Mouse (Mus musculus) embryonic facial prominence, embryonic 14.5 days (tissue): ENCODE measurements around the gene Pde4b. TPM values are rescaled to one million over a fixed set of nuclear protein-coding genes. Genes with fewer than 3 reads are reported as not detected.
A peak's percentile ranks its signal among the peaks of the same experiment; 100 is the strongest.

ENCODE experiments used
- ATAC-seq: fragments of 200-750 bp; cut with Nextera tagmentation; 2 replicates; pipeline ENCODE4 v1.8.0; 2017; ENCODE audit warnings: low read depth, moderate number of reproducible peaks, moderate TSS enrichment
- DNase-seq: peaks from one replicate; pipeline ENCODE4 v3.0.0-alpha.2; 2015; ENCODE audit warnings: low spot score
- H3K27ac ChIP-seq: fragments of 300-500 bp; sonication (generic); replicated peaks from 2 replicates; pipeline ENCODE4 v1.5.1; 2014; ENCODE audit warnings: low read depth, mild to moderate bottlenecking, low read length, moderate library complexity
- H3K27me3 ChIP-seq: fragments of 300-500 bp; sonication (generic); replicated peaks from 2 replicates; pipeline ENCODE4 v1.6.1; 2014; ENCODE audit warnings: low read length; ENCODE audit not compliant: control insufficient read depth, insufficient read depth
- H3K36me3 ChIP-seq: fragments of 300-500 bp; sonication (generic); 2 replicates; pipeline ENCODE4 v1.6.1; 2014; ENCODE audit warnings: low read length, mixed read lengths; ENCODE audit not compliant: control insufficient read depth, insufficient read depth
- H3K4me1 ChIP-seq: fragments of 300-500 bp; sonication (generic); 2 replicates; pipeline ENCODE4 v1.6.1; 2014; ENCODE audit warnings: antibody characterized with exemption, low read length; ENCODE audit not compliant: control insufficient read depth, insufficient read depth
- H3K4me2 ChIP-seq: fragments of 300-500 bp; sonication (generic); 2 replicates; pipeline ENCODE4 v1.6.1; 2014; ENCODE audit warnings: low read depth, mild to moderate bottlenecking, low read length, moderate library complexity, mixed read lengths
- H3K4me3 ChIP-seq: fragments of 300-500 bp; sonication (generic); 2 replicates; pipeline ENCODE4 v1.5.1; 2014; ENCODE audit warnings: low read depth, mild to moderate bottlenecking, low read length
- H3K9ac ChIP-seq: fragments of 300-500 bp; sonication (generic); 2 replicates; pipeline ENCODE4 v1.6.1; 2014; ENCODE audit warnings: low read depth, mild to moderate bottlenecking, low read length, moderate library complexity, mixed read lengths
- H3K9me3 ChIP-seq: fragments of 300-500 bp; sonication (generic); 2 replicates; pipeline ENCODE4 v1.6.1; 2016; ENCODE audit warnings: low read length; ENCODE audit not compliant: control insufficient read depth
- WGBS: fragments of 180-500 bp; shearing (Covaris S2); extraction: QIAGEN DNeasy Blood & Tissue Kit; methylation state at CpG from one replicate; pipeline ENCODE4 v1.1.7; 2014; 5-methylcytosine and 5-hydroxymethylcytosine counted together
- polyA plus RNA-seq: library from polyadenylated mRNA; unstranded; fragments of >200 nt; fragmentation: Nextera tagmentation; extraction: Ambion mirVana; gene quantifications from 2 replicates; pipeline ENCODE4 v1.2.1, GENCODE M21; 2014

Gene Pde4b
- polyA plus RNA-seq, 1 experiment from 2014 or later = 19.4 TPM

DNA sequence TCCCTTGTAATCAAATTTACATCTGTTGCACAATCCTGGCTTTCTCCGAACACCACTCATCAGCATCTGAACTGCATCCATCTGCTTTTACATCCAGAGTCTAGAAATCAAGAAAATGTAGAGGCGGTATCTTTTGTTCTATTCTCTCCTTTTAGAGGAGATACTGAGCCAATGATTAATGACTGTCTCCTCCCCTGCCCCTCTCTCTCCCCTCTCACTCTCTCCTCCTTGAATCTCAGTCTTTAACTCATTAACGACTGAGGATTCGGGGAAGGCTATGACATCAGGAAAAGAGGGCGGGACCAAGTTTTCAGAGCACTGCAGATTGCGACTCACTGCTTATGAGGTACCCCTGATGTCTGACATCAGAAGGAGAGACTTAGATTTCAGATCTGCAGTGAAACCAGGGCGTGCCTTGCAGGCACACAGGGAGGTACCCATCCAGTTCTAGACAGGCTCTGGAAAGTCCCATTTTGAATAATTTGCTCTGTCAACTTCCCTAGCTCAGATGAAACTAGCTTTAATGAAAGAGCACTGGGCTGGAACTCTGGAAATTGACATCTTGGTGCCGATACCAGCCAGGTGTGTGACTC, 433.4 kb downstream of the Pde4b start:
- Histone ChIP-seq H3K9ac (no peak overlapping the region), H3K4me1 (no peaks in the 10 kb centered on the region), H3K4me2 (no peak overlapping the region), H3K27ac (no peak overlapping the region), H3K4me3 (no peak overlapping the region), H3K36me3 (no peaks in the 10 kb centered on the region), H3K9me3 (no peaks in the 10 kb centered on the region), H3K27me3 (no peaks in the 10 kb centered on the region)
- ATAC-seq = no peak
- 62% methylated on average over 8 of the region's 8 CpGs for WGBS
- no peak for DNase-seq

DNA sequence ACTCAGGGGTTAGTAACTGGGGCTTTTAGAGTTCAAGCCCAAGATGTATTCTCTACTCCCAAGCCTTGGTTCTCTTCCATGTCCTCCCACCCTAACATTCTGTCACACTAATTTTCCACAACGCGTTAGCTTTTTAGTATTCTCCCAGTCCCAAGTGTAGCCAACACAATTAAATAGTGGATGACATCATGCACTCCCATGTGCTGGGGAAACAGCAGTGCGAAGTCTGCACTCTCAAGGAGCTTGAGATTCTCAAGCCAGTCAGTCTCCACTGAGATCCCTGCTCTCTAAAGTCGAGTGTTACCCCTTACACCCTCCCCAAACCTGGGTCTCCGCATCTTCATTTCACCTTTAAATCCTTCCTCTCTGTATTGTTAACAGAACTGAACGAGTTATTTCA, 434.1 kb downstream of the Pde4b start:
- H3K4me1 ChIP-seq = no peaks in the 10 kb centered on the region
- no peak overlapping the region for H3K9ac ChIP-seq
- no peaks in the 10 kb centered on the region for H3K9me3 ChIP-seq
- no peak overlapping the region for H3K4me2 ChIP-seq
- no peaks in the 10 kb centered on the region for H3K36me3 ChIP-seq
- no peak overlapping the region for H3K4me3 ChIP-seq
- DNase-seq (no peak), ATAC-seq (no peak)
- WGBS = 71% methylated on average over 6 of the region's 6 CpGs
- H3K27ac ChIP-seq = no peak overlapping the region
- H3K27me3 ChIP-seq = no peaks in the 10 kb centered on the region

DNA sequence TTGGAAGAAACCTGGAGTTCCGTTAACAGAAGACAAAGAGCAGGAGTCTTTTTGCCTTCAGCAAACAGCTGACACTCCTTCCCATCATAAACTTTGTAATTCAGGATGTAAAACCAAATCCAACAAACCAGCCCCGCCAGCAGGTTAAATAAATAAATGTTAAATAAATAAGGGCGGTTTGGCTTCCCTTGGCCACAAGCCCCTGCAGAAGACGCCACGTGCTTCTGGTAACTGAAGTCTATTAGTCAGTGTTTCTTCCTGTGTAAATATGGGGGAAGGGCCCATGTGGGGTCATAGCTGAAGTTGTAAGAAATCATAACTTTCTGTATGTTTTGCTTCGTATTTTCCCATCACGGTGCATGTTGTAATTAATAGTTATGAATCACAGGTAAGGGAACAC, 440.0 kb downstream of the Pde4b start:
- no peak overlapping the region for H3K4me2 ChIP-seq
- H3K27ac ChIP-seq = no peak overlapping the region
- no peak overlapping the region for H3K9ac ChIP-seq
- no peaks in the 10 kb centered on the region for H3K9me3 ChIP-seq
- no peaks in the 10 kb centered on the region for H3K4me1 ChIP-seq
- WGBS = 55% methylated on average over 7 of the region's 7 CpGs
- no peak overlapping the region for H3K4me3 ChIP-seq
- ATAC-seq (no peak), DNase-seq (no peak)
- no peaks in the 10 kb centered on the region for H3K27me3 ChIP-seq
- no peaks in the 10 kb centered on the region for H3K36me3 ChIP-seq

DNA sequence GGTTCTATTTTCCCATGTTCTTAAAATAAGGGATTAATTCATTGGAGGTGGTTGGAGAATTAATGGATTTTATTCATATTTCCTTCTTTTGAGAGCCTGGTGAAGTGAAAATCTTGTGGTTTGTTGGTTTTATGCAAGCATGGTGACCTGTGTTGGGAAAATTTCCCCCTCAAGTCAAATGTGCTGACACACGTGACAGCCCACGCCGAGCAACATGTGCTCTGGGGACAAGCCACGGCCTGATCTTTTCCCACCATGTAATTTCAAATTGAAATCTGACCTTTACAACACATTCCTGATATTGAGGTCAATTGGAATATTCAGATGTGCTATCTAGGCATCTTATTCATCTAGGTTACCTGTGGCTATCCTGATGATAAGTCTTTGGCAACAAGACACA, 443.5 kb downstream of the Pde4b start:
- no peaks in the 10 kb centered on the region for H3K9me3 ChIP-seq
- H3K27ac ChIP-seq = no peak overlapping the region
- ATAC-seq (no peak), DNase-seq (no peak)
- no peak overlapping the region for H3K9ac ChIP-seq
- H3K4me3 ChIP-seq = no peak overlapping the region
- H3K4me2 ChIP-seq = no peak overlapping the region
- H3K4me1 ChIP-seq = peaks cover 5% of the 10 kb centered on the region
- no peaks in the 10 kb centered on the region for H3K27me3 ChIP-seq
- H3K36me3 ChIP-seq = no peaks in the 10 kb centered on the region
- WGBS = 60% methylated on average over 4 of the region's 4 CpGs

DNA sequence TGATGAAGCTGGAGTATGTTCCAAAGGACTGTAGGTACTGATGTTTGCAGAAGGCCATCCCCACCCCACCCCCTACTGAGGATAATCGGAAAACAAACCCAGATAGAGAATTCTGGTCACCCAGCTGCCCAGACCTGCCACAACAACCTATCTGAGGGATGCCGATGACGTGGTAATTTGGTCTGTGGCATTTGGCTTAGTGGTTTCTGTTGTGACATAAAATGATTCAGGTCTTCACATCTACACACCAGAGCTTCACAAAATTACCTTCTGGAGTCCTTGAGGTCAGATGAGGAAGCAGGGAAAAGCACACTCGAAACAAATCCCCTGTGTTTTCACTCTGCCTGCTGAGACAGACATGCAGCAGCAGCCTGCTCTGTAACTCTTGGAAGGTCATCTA, 444.4 kb downstream of the Pde4b start:
- WGBS = 53% methylated on average over 4 of the region's 4 CpGs
- no peaks in the 10 kb centered on the region for H3K36me3 ChIP-seq
- no peak overlapping the region for H3K27ac ChIP-seq
- H3K4me3 ChIP-seq = no peak overlapping the region
- H3K9ac ChIP-seq = no peak overlapping the region
- peaks cover 5% of the 10 kb centered on the region for H3K4me1 ChIP-seq
- no peak for DNase-seq
- no peak for ATAC-seq
- H3K4me2 ChIP-seq = no peak overlapping the region
- H3K9me3 ChIP-seq = no peaks in the 10 kb centered on the region
- no peaks in the 10 kb centered on the region for H3K27me3 ChIP-seq

DNA sequence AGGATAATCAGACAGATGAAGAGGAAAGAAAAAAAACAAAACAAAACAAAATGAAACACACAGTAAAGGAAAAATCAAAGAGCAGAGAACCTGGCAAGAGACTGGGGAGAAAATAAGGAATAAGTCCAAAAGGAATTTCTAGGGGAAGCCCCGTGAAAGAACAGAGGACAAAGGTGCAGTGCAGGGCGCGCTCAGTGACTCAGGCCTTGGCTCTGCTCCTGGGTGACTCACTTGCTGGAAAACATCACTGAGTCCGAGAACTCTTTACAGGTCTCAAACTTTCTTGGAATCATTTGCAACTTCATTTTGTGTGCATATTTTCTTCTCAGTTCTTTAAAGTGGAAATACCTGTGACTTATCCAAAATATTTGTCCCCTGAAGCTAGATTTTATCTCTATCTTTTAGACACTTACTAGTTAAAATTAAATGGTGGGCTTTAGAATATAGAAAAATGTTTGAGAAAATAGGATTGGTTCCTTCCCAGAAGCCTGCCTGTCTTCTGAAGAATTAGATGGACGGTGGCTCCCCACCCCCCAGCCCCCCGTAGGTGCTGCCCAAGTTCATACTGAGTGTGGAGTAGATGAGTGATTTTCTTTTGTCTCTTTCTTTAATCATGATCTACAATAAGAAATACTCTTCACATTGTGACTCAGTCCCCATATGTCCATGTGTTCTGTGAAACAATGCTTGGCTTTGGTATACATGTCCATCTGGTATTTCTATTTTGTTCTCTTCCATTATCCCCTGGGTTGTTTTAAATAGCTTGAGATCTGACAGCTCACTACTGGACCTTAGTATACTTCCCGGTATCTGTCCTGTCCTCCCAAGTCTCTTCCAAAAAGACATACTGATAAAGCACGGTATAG, 446.1 kb downstream of the Pde4b start:
- Histone ChIP-seq H3K9ac (no peak overlapping the region), H3K9me3 (no peaks in the 10 kb centered on the region), H3K36me3 (no peaks in the 10 kb centered on the region), H3K4me1 (peaks cover 5% of the 10 kb centered on the region), H3K4me3 (no peak overlapping the region), H3K4me2 (no peak overlapping the region), H3K27ac (0 out of 2 replicates have a peak overlapping the region, but pooled peaks have one; percentile 39), H3K27me3 (no peaks in the 10 kb centered on the region)
- DNase-seq = peak; percentile 65
- 58% methylated on average over 8 of the region's 8 CpGs for WGBS
- peak; percentile 63; the same call in 1 of the 2 replicates for ATAC-seq

DNA sequence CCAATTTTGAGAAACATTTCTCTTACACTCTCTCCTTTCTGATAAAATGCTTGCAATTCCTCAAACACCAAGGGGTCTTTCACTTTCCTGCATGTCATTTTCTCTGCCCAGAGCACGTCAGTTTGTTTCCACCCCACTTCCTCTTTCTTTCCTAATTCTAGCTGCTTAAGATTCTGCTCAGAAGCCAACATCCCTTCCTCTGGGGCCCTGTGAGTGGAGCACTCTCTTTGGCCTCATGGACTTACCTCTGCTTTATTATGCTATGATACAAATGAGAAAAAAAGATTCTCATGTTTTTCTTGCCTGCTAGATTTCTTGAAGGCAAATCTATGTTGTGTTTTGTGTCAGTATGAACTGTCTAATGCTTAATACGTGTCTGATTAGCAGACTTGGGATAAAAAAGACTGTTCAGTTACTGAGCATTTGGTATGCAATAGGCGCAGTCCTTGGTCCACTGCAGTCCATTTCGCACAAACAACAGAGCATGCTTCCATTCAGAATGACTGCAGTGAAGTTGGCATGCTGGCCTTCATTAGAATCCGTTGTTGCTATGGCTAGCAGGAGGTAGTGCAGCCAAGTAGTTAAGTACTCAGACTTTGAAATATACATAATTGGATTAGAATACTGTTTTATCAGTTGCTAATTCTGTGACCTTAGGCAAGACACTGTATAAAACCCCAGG, 446.8 kb downstream of the Pde4b start:
- 61% methylated on average over 5 of the region's 5 CpGs for WGBS
- H3K36me3 ChIP-seq = no peaks in the 10 kb centered on the region
- H3K9me3 ChIP-seq = no peaks in the 10 kb centered on the region
- H3K27me3 ChIP-seq = no peaks in the 10 kb centered on the region
- ATAC-seq (no peak), DNase-seq (no peak)
- H3K27ac ChIP-seq = 0 out of 2 replicates have a peak overlapping the region, but pooled peaks have one; percentile 39
- H3K4me2 ChIP-seq = no peak overlapping the region
- H3K4me1 ChIP-seq = peaks cover 5% of the 10 kb centered on the region
- no peak overlapping the region for H3K4me3 ChIP-seq
- no peak overlapping the region for H3K9ac ChIP-seq

DNA sequence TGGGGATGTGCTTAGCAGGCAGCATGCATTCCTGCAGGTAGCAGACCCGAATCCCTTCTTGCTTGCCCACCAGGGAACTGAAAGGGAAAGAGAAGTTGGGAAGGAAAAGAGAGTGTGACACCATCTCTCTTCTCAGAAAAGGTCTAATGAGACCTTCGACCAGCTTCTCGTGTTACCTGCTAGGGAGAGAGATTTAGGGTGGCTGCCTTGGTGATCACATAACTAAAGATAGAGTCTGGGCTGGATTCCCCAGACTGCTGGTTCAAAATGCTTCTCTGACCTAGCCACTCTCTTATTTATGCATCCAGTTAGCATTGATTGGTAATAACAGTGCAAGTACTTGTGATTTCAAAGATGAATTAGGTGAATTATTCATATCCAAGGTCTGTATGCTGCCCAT, 448.5 kb downstream of the Pde4b start:
- H3K27me3 ChIP-seq = no peaks in the 10 kb centered on the region
- no peak for DNase-seq
- 74% methylated on average over 3 of the region's 3 CpGs for WGBS
- no peak for ATAC-seq
- H3K27ac ChIP-seq = no peak overlapping the region
- no peak overlapping the region for H3K4me2 ChIP-seq
- no peaks in the 10 kb centered on the region for H3K36me3 ChIP-seq
- no peak overlapping the region for H3K9ac ChIP-seq
- H3K4me3 ChIP-seq = no peak overlapping the region
- H3K4me1 ChIP-seq = peaks cover 5% of the 10 kb centered on the region
- no peaks in the 10 kb centered on the region for H3K9me3 ChIP-seq
